Mouse (Mus musculus): Measurements from ENCODE around the gene Pip4k2c. TPM values are rescaled to one million over a fixed set of nuclear protein-coding genes. Genes with fewer than 3 reads are reported as not detected.

Pip4k2c gene
- polyA plus RNA-seq, 1 experiment from 2014 or later: 22.9 TPM

GRCm38 (mm10) chr10:127147135-127147534 is 64.2 kb downstream of the Pip4k2c start:
- H3K4me1 ChIP-seq (ENCODE audit: control insufficient read depth, insufficient read depth, low read length): no peaks in the 10 kb centered on the region
- no peak overlapping the region for H3K27ac ChIP-seq (ENCODE audit: low read length)
- no peak overlapping the region for H3K9ac ChIP-seq (replicated peaks; ENCODE audit: low read depth, low read length)
- H3K4me2 ChIP-seq (replicated peaks; ENCODE audit: low read depth, low read length): no peak overlapping the region
- H3K9me3 ChIP-seq (ENCODE audit: control insufficient read depth, low read depth, low read length): no peaks in the 10 kb centered on the region
- H3K4me3 ChIP-seq (ENCODE audit: low read depth, low read length): no peak overlapping the region
- ATAC-seq (ENCODE audit: insufficient number of reproducible peaks, insufficient read depth, low FRiP score, low read depth): no peak
- WGBS: 80% methylated on average over 6 of the region's 6 CpGs
- H3K27me3 ChIP-seq (ENCODE audit: control insufficient read depth, insufficient read depth, low read length): no peaks in the 10 kb centered on the region
- H3K36me3 ChIP-seq (ENCODE audit: control insufficient read depth, insufficient read depth, low read length): no peaks in the 10 kb centered on the region

Other genes starting within 250 kb of the Pip4k2c start
- gene Ctdsp2, start 232.9 kb downstream of the Pip4k2c start, polyA plus RNA-seq (2014; fragmentation: Nextera tagmentation; extraction: Ambion mirVana): 103 and 107 TPM in 2 replicates
- gene Avil, start 210.9 kb downstream of the Pip4k2c start, polyA plus RNA-seq (2014; fragmentation: Nextera tagmentation; extraction: Ambion mirVana): 0.29 and 0.58 TPM in 2 replicates
- gene Tsfm, start 180.7 kb downstream of the Pip4k2c start, polyA plus RNA-seq (2014; fragmentation: Nextera tagmentation; extraction: Ambion mirVana): 78.6 and 83.7 TPM in 2 replicates
- 65.5 and 70.6 TPM in 2 replicates for gene Mettl1, start 170.2 kb downstream of the Pip4k2c start, polyA plus RNA-seq (2014; fragmentation: Nextera tagmentation; extraction: Ambion mirVana)
- 0.80 and 1.1 TPM in 2 replicates for gene Eef1akmt3, start 170.1 kb downstream of the Pip4k2c start, polyA plus RNA-seq (2014; fragmentation: Nextera tagmentation; extraction: Ambion mirVana)
- 0.13 and 0.18 TPM in 2 replicates for gene Cyp27b1, start 163.3 kb downstream of the Pip4k2c start, polyA plus RNA-seq (2014; fragmentation: Nextera tagmentation; extraction: Ambion mirVana)
- 2.0 and 2.3 TPM in 2 replicates for gene March9, start 151.4 kb downstream of the Pip4k2c start, polyA plus RNA-seq (2014; fragmentation: Nextera tagmentation; extraction: Ambion mirVana)
- gene Cdk4, start 148.1 kb downstream of the Pip4k2c start, polyA plus RNA-seq (2014; fragmentation: Nextera tagmentation; extraction: Ambion mirVana): 1,788 and 1,817 TPM in 2 replicates
- 124 and 141 TPM in 2 replicates for gene Tspan31, start 141.3 kb downstream of the Pip4k2c start, polyA plus RNA-seq (2014; fragmentation: Nextera tagmentation; extraction: Ambion mirVana)
- gene Agap2, start 136.3 kb downstream of the Pip4k2c start, polyA plus RNA-seq (2014; fragmentation: Nextera tagmentation; extraction: Ambion mirVana): 0.27 and 0.56 TPM in 2 replicates
- gene Os9, start 90.5 kb downstream of the Pip4k2c start, polyA plus RNA-seq (2014; fragmentation: Nextera tagmentation; extraction: Ambion mirVana): 47.8 and 52.7 TPM in 2 replicates
- 27.7 and 29.4 TPM in 2 replicates for gene B4galnt1, start 46.4 kb downstream of the Pip4k2c start, polyA plus RNA-seq (2014; fragmentation: Nextera tagmentation; extraction: Ambion mirVana)
- gene Slc26a10, start 30.9 kb downstream of the Pip4k2c start, polyA plus RNA-seq (2014; fragmentation: Nextera tagmentation; extraction: Ambion mirVana): 0.34 and 0.82 TPM in 2 replicates
- gene Arhgef25, start 21.5 kb downstream of the Pip4k2c start, polyA plus RNA-seq (2014; fragmentation: Nextera tagmentation; extraction: Ambion mirVana): 64.0 and 71.1 TPM in 2 replicates
- 123 and 125 TPM in 2 replicates for gene Dtx3, start 15.9 kb downstream of the Pip4k2c start, polyA plus RNA-seq (2014; fragmentation: Nextera tagmentation; extraction: Ambion mirVana)
- gene Kif5a, start 51.8 kb upstream of the Pip4k2c start, polyA plus RNA-seq (2014; fragmentation: Nextera tagmentation; extraction: Ambion mirVana): 7.7 and 7.8 TPM in 2 replicates
- gene Dctn2, start 54.8 kb upstream of the Pip4k2c start, polyA plus RNA-seq (2014; fragmentation: Nextera tagmentation; extraction: Ambion mirVana): 161 and 177 TPM in 2 replicates
- gene Mbd6, start 77.4 kb upstream of the Pip4k2c start, polyA plus RNA-seq (2014; fragmentation: Nextera tagmentation; extraction: Ambion mirVana): 22.2 and 23.2 TPM in 2 replicates
- gene Mars, start 100.2 kb upstream of the Pip4k2c start, polyA plus RNA-seq (2014; fragmentation: Nextera tagmentation; extraction: Ambion mirVana): 96.9 and 107 TPM in 2 replicates
- 3.2 and 3.9 TPM in 2 replicates for gene Arhgap9, start 110.4 kb upstream of the Pip4k2c start, polyA plus RNA-seq (2014; fragmentation: Nextera tagmentation; extraction: Ambion mirVana)
- gene Gli1, start 130.4 kb upstream of the Pip4k2c start, polyA plus RNA-seq (2014; fragmentation: Nextera tagmentation; extraction: Ambion mirVana): 15.5 and 17.6 TPM in 2 replicates
- not detected in 2 replicates for gene Inhbe, start 142.8 kb upstream of the Pip4k2c start, polyA plus RNA-seq (2014; fragmentation: Nextera tagmentation; extraction: Ambion mirVana)
- 0.35 TPM in 1 of 2 replicates, not detected in the other for gene Inhbc, start 158.8 kb upstream of the Pip4k2c start, polyA plus RNA-seq (2014; fragmentation: Nextera tagmentation; extraction: Ambion mirVana)
- 34.9 and 37.3 TPM in 2 replicates for gene R3hdm2, start 168.7 kb upstream of the Pip4k2c start, polyA plus RNA-seq (2014; fragmentation: Nextera tagmentation; extraction: Ambion mirVana)